Mouse (Mus musculus) heart, embryonic 15.5 days (tissue): ENCODE results near the gene Camk2n1. TPM values are rescaled to one million over a fixed set of nuclear protein-coding genes. Genes with fewer than 3 reads are reported as not detected.
A peak's percentile ranks its signal among the peaks of the same experiment; 100 is the strongest.

Source experiments
- ATAC-seq: fragments of 200-750 bp; cut with Nextera tagmentation; replicated peaks from 2 replicates; pipeline ENCODE4 v1.8.0; 2017; ENCODE audit warnings: low read depth, moderate TSS enrichment; ENCODE audit not compliant: insufficient number of reproducible peaks, insufficient read depth, low FRiP score
- H3K27ac ChIP-seq: fragments of 300-500 bp; sonication (generic); 2 replicates; pipeline ENCODE4 v1.5.1; 2015; ENCODE audit warnings: mild to moderate bottlenecking, inconsistent platforms
- H3K27me3 ChIP-seq: fragments of 300-500 bp; sonication (generic); 2 replicates; pipeline ENCODE4 v1.6.1; 2015; ENCODE audit warnings: inconsistent platforms
- H3K36me3 ChIP-seq: fragments of 300-500 bp; sonication (generic); 2 replicates; pipeline ENCODE4 v1.6.1; 2015; ENCODE audit warnings: mild to moderate bottlenecking, inconsistent platforms
- H3K4me1 ChIP-seq: fragments of 300-500 bp; sonication (generic); replicated peaks from 2 replicates; pipeline ENCODE4 v1.6.1; 2015; ENCODE audit warnings: inconsistent platforms
- H3K4me2 ChIP-seq: fragments of 300-500 bp; sonication (generic); 2 replicates; pipeline ENCODE4 v1.6.1; 2015; ENCODE audit warnings: inconsistent platforms, mild to moderate bottlenecking, moderate library complexity
- H3K4me3 ChIP-seq: fragments of 300-500 bp; sonication (generic); 2 replicates; pipeline ENCODE4 v1.5.1; 2015; ENCODE audit warnings: mild to moderate bottlenecking, inconsistent platforms
- H3K9ac ChIP-seq: fragments of 300-500 bp; sonication (generic); 2 replicates; pipeline ENCODE4 v1.6.1; 2015; ENCODE audit warnings: mild to moderate bottlenecking, inconsistent platforms
- H3K9me3 ChIP-seq: fragments of 300-500 bp; sonication (generic); replicated peaks from 2 replicates; pipeline ENCODE4 v1.6.1; 2016; ENCODE audit warnings: inconsistent platforms
- WGBS: fragments of 180-500 bp; shearing (Covaris S2); methylation state at CpG from one replicate; pipeline ENCODE4 v1.1.7; 2015; ENCODE audit warnings: mixed read lengths; 5-methylcytosine and 5-hydroxymethylcytosine counted together
- polyA plus RNA-seq: library from polyadenylated mRNA; unstranded; fragments of >200 nt; fragmentation: Nextera tagmentation; extraction: Ambion mirVana; gene quantifications from 2 replicates; pipeline ENCODE4 v1.2.1, GENCODE M21; 2015

Camk2n1 gene
- 1.3 and 1.5 TPM in 2 replicates for polyA plus RNA-seq

- H3K4me2 ChIP-seq, result peak within 1 kb of the TSS; percentile 95
- H3K9ac ChIP-seq, result peak within 1 kb of the TSS; percentile 63
- no peaks in the 10 kb centered on the region for H3K9me3 ChIP-seq
- H3K36me3 ChIP-seq, result no peaks in the 10 kb centered on the region
- whole genome bisulfite sequencing, result under 1% methylated on average over 40 of the region's 64 CpGs
- H3K27ac ChIP-seq, result peak within 1 kb of the TSS; percentile 64
- H3K27me3 ChIP-seq, result peaks cover 89% of the 10 kb centered on the region
- peaks cover 26% of the 10 kb centered on the region for H3K4me1 ChIP-seq
- peak; percentile 78 for ATAC-seq
- peak within 1 kb of the TSS; percentile 65 for H3K4me3 ChIP-seq
Measured at GRCm38 (mm10) chr4:138453753-138454570, at the start of gene Camk2n1. TSS of gene Camk2n1 (plus strand) at chr4:138454314.

GRCm38 (mm10) chr4:138404806-138405205 is 49.3 kb upstream of the Camk2n1 start:
- H3K36me3 ChIP-seq, result no peaks in the 10 kb centered on the region
- H3K4me2 ChIP-seq, result no peak overlapping the region
- no peaks in the 10 kb centered on the region for H3K4me1 ChIP-seq
- peaks cover 22% of the 10 kb centered on the region for H3K27me3 ChIP-seq
- H3K9me3 ChIP-seq, result no peaks in the 10 kb centered on the region
- ATAC-seq, result no peak
- H3K27ac ChIP-seq, result no peak overlapping the region
- no peak overlapping the region for H3K4me3 ChIP-seq
- H3K9ac ChIP-seq, result no peak overlapping the region
- 3% methylated on average over 2 of the region's 2 CpGs for WGBS

- no peaks in the 10 kb centered on the region for H3K36me3 ChIP-seq
- no peak overlapping the region for H3K27ac ChIP-seq
- peaks cover 35% of the 10 kb centered on the region for H3K27me3 ChIP-seq
- ATAC-seq, result no peak
- no peak overlapping the region for H3K9ac ChIP-seq
- H3K4me1 ChIP-seq, result no peaks in the 10 kb centered on the region
- H3K9me3 ChIP-seq, result no peaks in the 10 kb centered on the region
- H3K4me3 ChIP-seq, result no peak overlapping the region
- WGBS, result 57% methylated on average over 12 of the region's 13 CpGs
- no peak overlapping the region for H3K4me2 ChIP-seq
Measured at GRCm38 (mm10) chr4:138407479-138408194, 46.5 kb upstream of the Camk2n1 start.

GRCm38 (mm10) chr4:138411011-138411410 is 43.1 kb upstream of the Camk2n1 start:
- 0 out of 2 replicates have a peak, but pooled peaks cover 2% of the 10 kb centered on the region for H3K4me1 ChIP-seq
- H3K9me3 ChIP-seq, result no peaks in the 10 kb centered on the region
- H3K4me3 ChIP-seq, result no peak overlapping the region
- H3K27me3 ChIP-seq, result peaks cover 40% of the 10 kb centered on the region
- WGBS, result 9% methylated on average over 5 of the region's 5 CpGs
- ATAC-seq, result no peak
- H3K27ac ChIP-seq, result no peak overlapping the region
- H3K9ac ChIP-seq, result no peak overlapping the region
- H3K36me3 ChIP-seq, result no peaks in the 10 kb centered on the region
- no peak overlapping the region for H3K4me2 ChIP-seq

GRCm38 (mm10) chr4:138411504-138412121 is 42.5 kb upstream of the Camk2n1 start:
- Histone ChIP-seq H3K4me3 (no peak overlapping the region), H3K36me3 (no peaks in the 10 kb centered on the region), H3K4me1 (0 out of 2 replicates have a peak, but pooled peaks cover 2% of the 10 kb centered on the region), H3K27ac (no peak overlapping the region), H3K4me2 (no peak overlapping the region), H3K27me3 (peaks cover 37% of the 10 kb centered on the region), H3K9ac (no peak overlapping the region), H3K9me3 (no peaks in the 10 kb centered on the region)
- 44% methylated on average over 7 of the region's 7 CpGs for WGBS
- no peak for ATAC-seq

- no peak overlapping the region; the same call in 1 of the 2 replicates for H3K27ac ChIP-seq
- no peak overlapping the region for H3K9ac ChIP-seq
- H3K4me2 ChIP-seq, result peak overlapping the region; percentile 15; the same call in 1 of the 2 replicates
- 0 out of 2 replicates have a peak, but pooled peaks cover 2% of the 10 kb centered on the region for H3K4me1 ChIP-seq
- ATAC-seq, result no peak
- H3K4me3 ChIP-seq, result no peak overlapping the region
- H3K27me3 ChIP-seq, result peaks cover 50% of the 10 kb centered on the region
- no peaks in the 10 kb centered on the region for H3K36me3 ChIP-seq
- WGBS, result 14% methylated on average over 6 of the region's 6 CpGs
- H3K9me3 ChIP-seq, result no peaks in the 10 kb centered on the region
Measured at GRCm38 (mm10) chr4:138414725-138415124, 39.4 kb upstream of the Camk2n1 start.

GRCm38 (mm10) chr4:138415991-138416390 is 38.1 kb upstream of the Camk2n1 start:
- ATAC-seq, result no peak
- Histone ChIP-seq H3K4me1 (0 out of 2 replicates have a peak, but pooled peaks cover 2% of the 10 kb centered on the region), H3K9me3 (no peaks in the 10 kb centered on the region), H3K9ac (no peak overlapping the region), H3K27ac (no peak overlapping the region), H3K36me3 (no peaks in the 10 kb centered on the region), H3K4me3 (no peak overlapping the region), H3K27me3 (peaks cover 46% of the 10 kb centered on the region), H3K4me2 (no peak overlapping the region)
- 67% methylated on average over 3 of the region's 3 CpGs for WGBS

- Histone ChIP-seq H3K4me1 (0 out of 2 replicates have a peak, but pooled peaks cover 2% of the 10 kb centered on the region), H3K9ac (no peak overlapping the region), H3K27ac (no peak overlapping the region), H3K9me3 (no peaks in the 10 kb centered on the region), H3K36me3 (no peaks in the 10 kb centered on the region), H3K27me3 (peaks cover 42% of the 10 kb centered on the region), H3K4me3 (no peak overlapping the region), H3K4me2 (no peak overlapping the region)
- 60% methylated on average over 5 of the region's 5 CpGs for WGBS
- ATAC-seq, result no peak
Measured at GRCm38 (mm10) chr4:138416414-138416813, 37.7 kb upstream of the Camk2n1 start.

- no peak overlapping the region for H3K27ac ChIP-seq
- no peak overlapping the region for H3K9ac ChIP-seq
- H3K27me3 ChIP-seq, result peaks cover 31% of the 10 kb centered on the region
- 0 out of 2 replicates have a peak, but pooled peaks cover 2% of the 10 kb centered on the region for H3K4me1 ChIP-seq
- H3K9me3 ChIP-seq, result no peaks in the 10 kb centered on the region
- no peak overlapping the region for H3K4me3 ChIP-seq
- 76% methylated on average over 4 of the region's 4 CpGs for WGBS
- H3K36me3 ChIP-seq, result no peaks in the 10 kb centered on the region
- ATAC-seq, result no peak
- no peak overlapping the region for H3K4me2 ChIP-seq
Measured at GRCm38 (mm10) chr4:138417882-138418281, 36.2 kb upstream of the Camk2n1 start.

GRCm38 (mm10) chr4:138418340-138418957 is 35.7 kb upstream of the Camk2n1 start:
- H3K4me3 ChIP-seq, result no peak overlapping the region
- peaks cover 31% of the 10 kb centered on the region for H3K27me3 ChIP-seq
- no peak overlapping the region for H3K27ac ChIP-seq
- no peak for ATAC-seq
- WGBS, result 52% methylated on average over 11 of the region's 11 CpGs
- H3K36me3 ChIP-seq, result no peaks in the 10 kb centered on the region
- no peak overlapping the region for H3K4me2 ChIP-seq
- no peaks in the 10 kb centered on the region for H3K9me3 ChIP-seq
- H3K4me1 ChIP-seq, result 0 out of 2 replicates have a peak, but pooled peaks cover 2% of the 10 kb centered on the region
- H3K9ac ChIP-seq, result no peak overlapping the region

- H3K4me1 ChIP-seq, result no peaks in the 10 kb centered on the region
- H3K27ac ChIP-seq, result no peak overlapping the region
- no peak overlapping the region for H3K4me3 ChIP-seq
- peaks cover 9% of the 10 kb centered on the region for H3K27me3 ChIP-seq
- no peak overlapping the region for H3K4me2 ChIP-seq
- no peaks in the 10 kb centered on the region for H3K36me3 ChIP-seq
- no peak for ATAC-seq
- WGBS, result 70% methylated on average over 6 of the region's 6 CpGs
- H3K9ac ChIP-seq, result no peak overlapping the region
- H3K9me3 ChIP-seq, result no peaks in the 10 kb centered on the region
Measured at GRCm38 (mm10) chr4:138425028-138425427, 29.1 kb upstream of the Camk2n1 start.
